Mouse (Mus musculus): ENCODE results near the gene Man2c1. TPM values are rescaled to one million over a fixed set of nuclear protein-coding genes. Genes with fewer than 3 reads are reported as not detected.
A peak's percentile ranks its signal among the peaks of the same experiment; 100 is the strongest.

Man2c1 gene
- 42.8 and 58.5 TPM in 2 replicates for total RNA-seq (2017)

- peak; percentile 87 to 90 for ATAC-seq (replicated peaks in 1 of 2; ENCODE audit: insufficient read depth in 1 of 2, low FRiP score in 2 of 2, low TSS enrichment in 1 of 2, low read depth in 1 of 2, poor library complexity in 2 of 2, severe bottlenecking in 2 of 2)
Measured at GRCm38 (mm10) chr9:57130577-57131433, at the start of gene Man2c1. Gene Man2c1 (plus strand): TSS chr9:57130690.

- ATAC-seq (replicated peaks in 1 of 2; ENCODE audit: insufficient read depth in 1 of 2, low FRiP score in 2 of 2, low TSS enrichment in 1 of 2, low read depth in 1 of 2, poor library complexity in 2 of 2, severe bottlenecking in 2 of 2): no peak
Measured at GRCm38 (mm10) chr9:57082236-57082635, 48.3 kb upstream of the Man2c1 start.

GRCm38 (mm10) chr9:57117261-57117755 lies 13.2 kb upstream of the Man2c1 start:
- no peak for ATAC-seq (replicated peaks in 1 of 2; ENCODE audit: insufficient read depth in 1 of 2, low FRiP score in 2 of 2, low TSS enrichment in 1 of 2, low read depth in 1 of 2, poor library complexity in 2 of 2, severe bottlenecking in 2 of 2)

- no peak for ATAC-seq (replicated peaks in 1 of 2; ENCODE audit: insufficient read depth in 1 of 2, low FRiP score in 2 of 2, low TSS enrichment in 1 of 2, low read depth in 1 of 2, poor library complexity in 2 of 2, severe bottlenecking in 2 of 2)
Measured at GRCm38 (mm10) chr9:57129641-57130040, 849 bp upstream of the Man2c1 start.

- no peak for ATAC-seq (replicated peaks in 1 of 2; ENCODE audit: insufficient read depth in 1 of 2, low FRiP score in 2 of 2, low TSS enrichment in 1 of 2, low read depth in 1 of 2, poor library complexity in 2 of 2, severe bottlenecking in 2 of 2)
Measured at GRCm38 (mm10) chr9:57137246-57137645, 6.8 kb downstream of the Man2c1 start.

- no peak for ATAC-seq (replicated peaks in 1 of 2; ENCODE audit: insufficient read depth in 1 of 2, low FRiP score in 2 of 2, low TSS enrichment in 1 of 2, low read depth in 1 of 2, poor library complexity in 2 of 2, severe bottlenecking in 2 of 2)
Measured at GRCm38 (mm10) chr9:57137777-57138176, 7.3 kb downstream of the Man2c1 start.

- no peak for ATAC-seq (replicated peaks in 1 of 2; ENCODE audit: insufficient read depth in 1 of 2, low FRiP score in 2 of 2, low TSS enrichment in 1 of 2, low read depth in 1 of 2, poor library complexity in 2 of 2, severe bottlenecking in 2 of 2)
Measured at GRCm38 (mm10) chr9:57138507-57138906, 8.0 kb downstream of the Man2c1 start.

- ATAC-seq (replicated peaks in 1 of 2; ENCODE audit: insufficient read depth in 1 of 2, low FRiP score in 2 of 2, low TSS enrichment in 1 of 2, low read depth in 1 of 2, poor library complexity in 2 of 2, severe bottlenecking in 2 of 2): no peak
Measured at GRCm38 (mm10) chr9:57139110-57139509, 8.6 kb downstream of the Man2c1 start.

GRCm38 (mm10) chr9:57139571-57139970 lies 9.1 kb downstream of the Man2c1 start:
- no peak for ATAC-seq (replicated peaks in 1 of 2; ENCODE audit: insufficient read depth in 1 of 2, low FRiP score in 2 of 2, low TSS enrichment in 1 of 2, low read depth in 1 of 2, poor library complexity in 2 of 2, severe bottlenecking in 2 of 2)

- no peak for ATAC-seq (replicated peaks in 1 of 2; ENCODE audit: insufficient read depth in 1 of 2, low FRiP score in 2 of 2, low TSS enrichment in 1 of 2, low read depth in 1 of 2, poor library complexity in 2 of 2, severe bottlenecking in 2 of 2)
Measured at GRCm38 (mm10) chr9:57141417-57142353, 11.2 kb downstream of the Man2c1 start.

GRCm38 (mm10) chr9:57143212-57143611 lies 12.7 kb downstream of the Man2c1 start:
- ATAC-seq (replicated peaks in 1 of 2; ENCODE audit: insufficient read depth in 1 of 2, low FRiP score in 2 of 2, low TSS enrichment in 1 of 2, low read depth in 1 of 2, poor library complexity in 2 of 2, severe bottlenecking in 2 of 2): no peak

- no peak for ATAC-seq (replicated peaks in 1 of 2; ENCODE audit: insufficient read depth in 1 of 2, low FRiP score in 2 of 2, low TSS enrichment in 1 of 2, low read depth in 1 of 2, poor library complexity in 2 of 2, severe bottlenecking in 2 of 2)
Measured at GRCm38 (mm10) chr9:57144830-57145229, 14.3 kb downstream of the Man2c1 start.

GRCm38 (mm10) chr9:57146451-57147066 lies 16.1 kb downstream of the Man2c1 start:
- ATAC-seq (replicated peaks in 1 of 2; ENCODE audit: insufficient read depth in 1 of 2, low FRiP score in 2 of 2, low TSS enrichment in 1 of 2, low read depth in 1 of 2, poor library complexity in 2 of 2, severe bottlenecking in 2 of 2): no peak

- ATAC-seq (replicated peaks in 1 of 2; ENCODE audit: insufficient read depth in 1 of 2, low FRiP score in 2 of 2, low TSS enrichment in 1 of 2, low read depth in 1 of 2, poor library complexity in 2 of 2, severe bottlenecking in 2 of 2): 0 out of 4 replicates have a peak, but pooled peaks of 1 of the 2 experiments have one; percentile 7
Measured at GRCm38 (mm10) chr9:57147205-57148143, 17.0 kb downstream of the Man2c1 start.

GRCm38 (mm10) chr9:57148144-57148878 lies 17.8 kb downstream of the Man2c1 start, which contains the start of gene Neil1:
Gene Neil1 (minus strand): TSS chr9:57148305.
- ATAC-seq (replicated peaks in 1 of 2; ENCODE audit: insufficient read depth in 1 of 2, low FRiP score in 2 of 2, low TSS enrichment in 1 of 2, low read depth in 1 of 2, poor library complexity in 2 of 2, severe bottlenecking in 2 of 2): peak; percentile 91 to 92

- ATAC-seq (replicated peaks in 1 of 2; ENCODE audit: insufficient read depth in 1 of 2, low FRiP score in 2 of 2, low TSS enrichment in 1 of 2, low read depth in 1 of 2, poor library complexity in 2 of 2, severe bottlenecking in 2 of 2): no peak
Measured at GRCm38 (mm10) chr9:57149021-57149420, 18.5 kb downstream of the Man2c1 start.
